ENCODE assay signal across 8 mouse cellular contexts in genomic region chr15:86277428-86277827, GRCm38 (mm10).
DNase-seq lines count a peak whose midpoint lies in the region; ATAC-seq lines count a peak whose summit lies in the region.

No protein-coding gene starts in this region.

- peak overlapping the region; percentile 69 for H3K27ac ChIP-seq in forebrain, embryonic 15.5 days (replicated peaks)
- H3K27ac ChIP-seq in hindbrain, embryonic 11.5 days (ENCODE audit: low read depth, low read length): no peak overlapping the region
- no peak overlapping the region; the same call in 1 of the 2 replicates for H3K27ac ChIP-seq in limb, embryonic 11.5 days (replicated peaks; ENCODE audit: low read depth, low read length)
- peak overlapping the region; percentile 62; the same call in 1 of the 2 replicates for H3K27ac ChIP-seq in neural tube, embryonic 12.5 days

- no peak overlapping the region for H3K4me3 ChIP-seq in forebrain, embryonic 15.5 days
- H3K4me3 ChIP-seq in hindbrain, embryonic 11.5 days (ENCODE audit: low read depth, low read length): no peak overlapping the region
- no peak overlapping the region for H3K4me3 ChIP-seq in limb, embryonic 11.5 days (ENCODE audit: low read depth, low read length)
- H3K4me3 ChIP-seq in neural tube, embryonic 12.5 days: no peak overlapping the region

- ATAC-seq in forebrain, embryonic 15.5 days (replicated peaks): peak; percentile 72
- 0 out of 2 replicates have a peak, but pooled peaks have one; percentile 17 for ATAC-seq in hindbrain, embryonic 11.5 days (ENCODE audit: low FRiP score)
- ATAC-seq in limb, embryonic 11.5 days (ENCODE audit: insufficient number of reproducible peaks, low FRiP score, low TSS enrichment, low read depth): no peak
- ATAC-seq in neural tube, embryonic 12.5 days (ENCODE audit: low FRiP score, low read depth): peak; percentile 38; the same call in 1 of the 2 replicates

- no peaks in the 10 kb centered on the region for H3K27me3 ChIP-seq in forebrain, embryonic 15.5 days
- H3K27me3 ChIP-seq in hindbrain, embryonic 11.5 days (ENCODE audit: control insufficient read depth, insufficient read depth, low read length): no peaks in the 10 kb centered on the region
- H3K27me3 ChIP-seq in limb, embryonic 11.5 days (ENCODE audit: control insufficient read depth, insufficient read depth, low read length): no peaks in the 10 kb centered on the region
- H3K27me3 ChIP-seq in neural tube, embryonic 12.5 days (replicated peaks): no peaks in the 10 kb centered on the region

- WGBS in forebrain, embryonic 15.5 days: 6% methylated on average over 15 of the region's 15 CpGs
- 60% methylated on average over 15 of the region's 15 CpGs for whole genome bisulfite sequencing in hindbrain, embryonic 11.5 days
- WGBS in limb, embryonic 11.5 days: 66% methylated on average over 15 of the region's 15 CpGs
- WGBS in neural tube, embryonic 12.5 days: 40% methylated on average over 15 of the region's 15 CpGs

- peak overlapping the region; percentile 41; the same call in 1 of the 2 replicates for H3K9ac ChIP-seq in forebrain, embryonic 15.5 days (replicated peaks)
- H3K9ac ChIP-seq in hindbrain, embryonic 11.5 days (ENCODE audit: low read depth, low read length): no peak overlapping the region
- no peak overlapping the region for H3K9ac ChIP-seq in limb, embryonic 11.5 days (ENCODE audit: low read length)
- H3K9ac ChIP-seq in neural tube, embryonic 12.5 days: 0 out of 2 replicates have a peak overlapping the region, but pooled peaks have one; percentile 13

- H3K4me2 ChIP-seq in forebrain, embryonic 15.5 days (replicated peaks): peak overlapping the region; percentile 38
- no peak overlapping the region for H3K4me2 ChIP-seq in hindbrain, embryonic 11.5 days (replicated peaks; ENCODE audit: low read depth, low read length)
- 0 out of 2 replicates have a peak overlapping the region, but pooled peaks have one; percentile 12 for H3K4me2 ChIP-seq in limb, embryonic 11.5 days (ENCODE audit: low read depth, severe bottlenecking)
- peak overlapping the region; percentile 28; the same call in 1 of the 2 replicates for H3K4me2 ChIP-seq in neural tube, embryonic 12.5 days (replicated peaks)

- H3K4me1 ChIP-seq in forebrain, embryonic 15.5 days: peaks cover 52% of the 10 kb centered on the region
- H3K4me1 ChIP-seq in hindbrain, embryonic 11.5 days (replicated peaks; ENCODE audit: control insufficient read depth, insufficient read depth, low read length): peaks cover 2% of the 10 kb centered on the region
- peaks cover 38% of the 10 kb centered on the region for H3K4me1 ChIP-seq in limb, embryonic 11.5 days (ENCODE audit: control insufficient read depth, insufficient read depth, low read length)
- peaks cover 59% of the 10 kb centered on the region for H3K4me1 ChIP-seq in neural tube, embryonic 12.5 days

- peak; percentile 29 for DNase-seq in hindbrain, embryonic 11.5 days (ENCODE audit: low spot score)
- DNase-seq in limb, embryonic 11.5 days (ENCODE audit: low spot score): no peak
- no peak for DNase-seq in urinary bladder, postnatal 36 days (ENCODE audit: low spot score in 2 of 2)
- DNase-seq in urinary bladder, adult 2 months (ENCODE audit: low spot score): no peak
- DNase-seq in spleen, postnatal 14 days (ENCODE audit: low spot score in 2 of 2): no peak
- no peak for DNase-seq in cerebellum, postnatal 36 days

- no peaks in the 10 kb centered on the region for H3K36me3 ChIP-seq in forebrain, embryonic 15.5 days
- no peaks in the 10 kb centered on the region for H3K36me3 ChIP-seq in hindbrain, embryonic 11.5 days (ENCODE audit: control insufficient read depth, insufficient read depth, low read length)
- H3K36me3 ChIP-seq in limb, embryonic 11.5 days (ENCODE audit: control insufficient read depth, insufficient read depth, low read length): no peaks in the 10 kb centered on the region
- no peaks in the 10 kb centered on the region for H3K36me3 ChIP-seq in neural tube, embryonic 12.5 days

- no peaks in the 10 kb centered on the region for H3K9me3 ChIP-seq in forebrain, embryonic 15.5 days
- no peaks in the 10 kb centered on the region for H3K9me3 ChIP-seq in hindbrain, embryonic 11.5 days (ENCODE audit: control insufficient read depth, low read length)
- no peaks in the 10 kb centered on the region for H3K9me3 ChIP-seq in limb, embryonic 11.5 days (ENCODE audit: control insufficient read depth, low read length)
- H3K9me3 ChIP-seq in neural tube, embryonic 12.5 days: no peaks in the 10 kb centered on the region

Comparison
In these comparisons a context has a peak if more than half of its experiments do, and no peak if none do; other contexts are left out.
1. H3K27ac ChIP-seq: peak in forebrain, embryonic 15.5 days (single experiment) and neural tube, embryonic 12.5 days (single experiment); none in hindbrain, embryonic 11.5 days (single experiment) and limb, embryonic 11.5 days (single experiment).
2. H3K9ac ChIP-seq: peak in forebrain, embryonic 15.5 days (single experiment) and neural tube, embryonic 12.5 days (single experiment); none in hindbrain, embryonic 11.5 days (single experiment) and limb, embryonic 11.5 days (single experiment).